Mouse (Mus musculus) heart, embryonic 14.5 days (tissue): ENCODE results near the gene Lcn11. TPM values are rescaled to one million over a fixed set of nuclear protein-coding genes. Genes with fewer than 3 reads are reported as not detected.
"Not testable (repeated sequence)": the region's sequence is repeated elsewhere in the genome, so short reads cannot be mapped to it uniquely, and the experiment has no call there.

Experiments
- ATAC-seq: fragments of 200-750 bp; cut with Nextera tagmentation; 2 replicates; pipeline ENCODE4 v1.8.0; 2017; ENCODE audit warnings: low read depth, moderate TSS enrichment; ENCODE audit not compliant: insufficient number of reproducible peaks, insufficient read depth, low FRiP score
- H3K27ac ChIP-seq, 2 experiments: fragments of 200-500 bp in 1 of 2; fragments of 300-500 bp in 1 of 2; sonication (generic) in 1 of 2; replicated peaks in 1 of 2; 2 replicates each; pipeline ENCODE4 v1.5.1; 2012 to 2014; ENCODE audit warnings: low read depth in 2 of 2, low read length in 2 of 2, control low read depth in 1 of 2, mild to moderate bottlenecking in 1 of 2, mixed read lengths in 1 of 2; ENCODE audit not compliant: control insufficient read depth in 1 of 2, insufficient read depth in 1 of 2
- H3K27me3 ChIP-seq: fragments of 300-500 bp; sonication (generic); 2 replicates; pipeline ENCODE4 v1.6.1; 2014; ENCODE audit warnings: mild to moderate bottlenecking, low read length, control low read depth; ENCODE audit not compliant: control insufficient read depth, insufficient read depth
- H3K36me3 ChIP-seq: fragments of 300-500 bp; sonication (generic); 2 replicates; pipeline ENCODE4 v1.6.1; 2014; ENCODE audit warnings: mild to moderate bottlenecking, control low read depth, low read length, mixed read lengths; ENCODE audit not compliant: control insufficient read depth, insufficient read depth
- H3K4me1 ChIP-seq, 2 experiments: fragments of 200-500 bp in 1 of 2; fragments of 300-500 bp in 1 of 2; sonication (generic) in 1 of 2; 2 replicates each; pipeline ENCODE4 v1.6.1; 2012 to 2014; ENCODE audit warnings: low read length in 2 of 2, control low read depth in 1 of 2, mixed read lengths in 1 of 2; ENCODE audit not compliant: control insufficient read depth in 2 of 2, insufficient read depth in 2 of 2
- H3K4me2 ChIP-seq: fragments of 300-500 bp; sonication (generic); 2 replicates; pipeline ENCODE4 v1.6.1; 2014; ENCODE audit warnings: mild to moderate bottlenecking, low read length
- H3K4me3 ChIP-seq, 2 experiments: fragments of 200-500 bp in 1 of 2; fragments of 300-500 bp in 1 of 2; sonication (generic) in 1 of 2; 2 replicates each; pipeline ENCODE4 v1.5.1; 2012 to 2014; ENCODE audit warnings: low read length in 2 of 2, mild to moderate bottlenecking in 2 of 2, control low read depth in 1 of 2, low read depth in 1 of 2, moderate library complexity in 1 of 2; ENCODE audit not compliant: control insufficient read depth in 1 of 2, insufficient read depth in 1 of 2
- H3K9ac ChIP-seq: fragments of 300-500 bp; sonication (generic); 2 replicates; pipeline ENCODE4 v1.6.1; 2014; ENCODE audit warnings: mild to moderate bottlenecking, low read length
- H3K9me3 ChIP-seq: fragments of 300-500 bp; sonication (generic); 2 replicates; pipeline ENCODE4 v1.6.1; 2016; ENCODE audit warnings: low read length, control low read depth; ENCODE audit not compliant: control insufficient read depth
- WGBS: fragments of 180-500 bp; shearing (Covaris S2); extraction: QIAGEN DNeasy Blood & Tissue Kit; methylation state at CpG from one replicate; pipeline ENCODE4 v1.1.7; 2014; 5-methylcytosine and 5-hydroxymethylcytosine counted together
- polyA plus RNA-seq: library from polyadenylated mRNA; unstranded; fragments of >200 nt; fragmentation: Nextera tagmentation; extraction: Ambion mirVana; gene quantifications from 2 replicates; pipeline ENCODE4 v1.2.1, GENCODE M21; 2014

The Lcn11 gene
- not detected in 2 replicates for polyA plus RNA-seq

- H3K9me3 ChIP-seq, result no peaks in the 10 kb centered on the region
- H3K36me3 ChIP-seq, result no peaks in the 10 kb centered on the region
These were observed at the start of gene Lcn11 for GRCm38 (mm10) chr2:25776717-25777116. TSS of gene Lcn11 (plus strand) at chr2:25777017.

GRCm38 (mm10) chr2:25733199-25733930 is 43.5 kb upstream of the Lcn11 start:
- H3K27ac ChIP-seq, result peak overlapping the region; percentile 3 to 26; a peak in 1 of 4 replicates
- H3K4me2 ChIP-seq, result no peak overlapping the region
- no peak overlapping the region for H3K4me3 ChIP-seq
- no peaks in the 10 kb centered on the region for H3K4me1 ChIP-seq
- WGBS, result 40% methylated on average over 2 of the region's 2 CpGs
- H3K9me3 ChIP-seq, result no peaks in the 10 kb centered on the region
- no peak overlapping the region for H3K9ac ChIP-seq
- no peaks in the 10 kb centered on the region for H3K36me3 ChIP-seq
- ATAC-seq, result peak; percentile 51; the same call in 1 of the 2 replicates
- no peaks in the 10 kb centered on the region for H3K27me3 ChIP-seq

More at GRCm38 (mm10) chr2:25776717-25777116, at the start of gene Lcn11:
- no peaks in the 10 kb centered on the region for H3K4me1 ChIP-seq
- no peak within 1 kb of the TSS for H3K27ac ChIP-seq
- H3K4me2 ChIP-seq, result no peak within 1 kb of the TSS
- H3K9ac ChIP-seq, result no peak within 1 kb of the TSS
- no peak within 1 kb of the TSS for H3K4me3 ChIP-seq
- no peaks in the 10 kb centered on the region for H3K27me3 ChIP-seq
- no peak for ATAC-seq
- 74% methylated on average over 1 of the region's 1 CpGs for WGBS

GRCm38 (mm10) chr2:25736709-25737108 is 40.1 kb upstream of the Lcn11 start, which contains the start of gene Obp2b:
TSS of gene Obp2b (plus strand) at chr2:25737009.
- not testable (repeated sequence) for H3K9ac ChIP-seq, H3K27me3 ChIP-seq, H3K27ac ChIP-seq, H3K36me3 ChIP-seq, H3K4me2 ChIP-seq, H3K4me3 ChIP-seq, H3K9me3 ChIP-seq, H3K4me1 ChIP-seq, ATAC-seq
- WGBS, result 73% methylated on average over 3 of the region's 3 CpGs

GRCm38 (mm10) chr2:25741671-25742070 is 35.1 kb upstream of the Lcn11 start:
- no peak overlapping the region for H3K27ac ChIP-seq
- H3K9ac ChIP-seq, result no peak overlapping the region
- no peak overlapping the region for H3K4me3 ChIP-seq
- ATAC-seq, result no peak
- no peaks in the 10 kb centered on the region for H3K4me1 ChIP-seq
- H3K4me2 ChIP-seq, result no peak overlapping the region
- H3K36me3 ChIP-seq, result no peaks in the 10 kb centered on the region
- H3K9me3 ChIP-seq, result 0 out of 2 replicates have a peak, but pooled peaks cover 3% of the 10 kb centered on the region
- no peaks in the 10 kb centered on the region for H3K27me3 ChIP-seq
- 71% methylated on average over 1 of the region's 1 CpGs for WGBS

GRCm38 (mm10) chr2:25754201-25754600 is 22.6 kb upstream of the Lcn11 start:
- H3K9me3 ChIP-seq, result 0 out of 2 replicates have a peak, but pooled peaks cover 2% of the 10 kb centered on the region
- H3K9ac ChIP-seq, result no peak overlapping the region
- no peak overlapping the region for H3K27ac ChIP-seq
- H3K4me2 ChIP-seq, result no peak overlapping the region
- H3K4me1 ChIP-seq, result no peaks in the 10 kb centered on the region
- H3K36me3 ChIP-seq, result no peaks in the 10 kb centered on the region
- WGBS, result 89% methylated on average over 1 of the region's 1 CpGs
- no peak for ATAC-seq
- H3K27me3 ChIP-seq, result no peaks in the 10 kb centered on the region
- no peak overlapping the region for H3K4me3 ChIP-seq

GRCm38 (mm10) chr2:25758064-25758625 is 18.7 kb upstream of the Lcn11 start:
- 0 out of 2 replicates have a peak, but pooled peaks cover 2% of the 10 kb centered on the region for H3K9me3 ChIP-seq
- 50% methylated on average over 4 of the region's 4 CpGs for WGBS
- no peaks in the 10 kb centered on the region for H3K36me3 ChIP-seq
- H3K4me1 ChIP-seq, result no peaks in the 10 kb centered on the region
- no peak overlapping the region for H3K4me2 ChIP-seq
- no peak overlapping the region for H3K27ac ChIP-seq
- no peak overlapping the region for H3K9ac ChIP-seq
- H3K27me3 ChIP-seq, result no peaks in the 10 kb centered on the region
- H3K4me3 ChIP-seq, result no peak overlapping the region
- ATAC-seq, result no peak

GRCm38 (mm10) chr2:25765269-25765668 is 11.5 kb upstream of the Lcn11 start, which contains the start of gene Lcn3:
TSS of gene Lcn3 (plus strand) at chr2:25765569.
- Histone ChIP-seq H3K9ac (no peak within 1 kb of the TSS), H3K36me3 (no peaks in the 10 kb centered on the region), H3K4me1 (no peaks in the 10 kb centered on the region), H3K4me2 (no peak within 1 kb of the TSS), H3K27me3 (no peaks in the 10 kb centered on the region), H3K27ac (no peak within 1 kb of the TSS), H3K4me3 (no peak within 1 kb of the TSS), H3K9me3 (no peaks in the 10 kb centered on the region)
- no peak for ATAC-seq
- WGBS, result 36% methylated on average over 2 of the region's 2 CpGs
